1 mouse cellular context compared by ENCODE assay signal in the genomic region with DNA sequence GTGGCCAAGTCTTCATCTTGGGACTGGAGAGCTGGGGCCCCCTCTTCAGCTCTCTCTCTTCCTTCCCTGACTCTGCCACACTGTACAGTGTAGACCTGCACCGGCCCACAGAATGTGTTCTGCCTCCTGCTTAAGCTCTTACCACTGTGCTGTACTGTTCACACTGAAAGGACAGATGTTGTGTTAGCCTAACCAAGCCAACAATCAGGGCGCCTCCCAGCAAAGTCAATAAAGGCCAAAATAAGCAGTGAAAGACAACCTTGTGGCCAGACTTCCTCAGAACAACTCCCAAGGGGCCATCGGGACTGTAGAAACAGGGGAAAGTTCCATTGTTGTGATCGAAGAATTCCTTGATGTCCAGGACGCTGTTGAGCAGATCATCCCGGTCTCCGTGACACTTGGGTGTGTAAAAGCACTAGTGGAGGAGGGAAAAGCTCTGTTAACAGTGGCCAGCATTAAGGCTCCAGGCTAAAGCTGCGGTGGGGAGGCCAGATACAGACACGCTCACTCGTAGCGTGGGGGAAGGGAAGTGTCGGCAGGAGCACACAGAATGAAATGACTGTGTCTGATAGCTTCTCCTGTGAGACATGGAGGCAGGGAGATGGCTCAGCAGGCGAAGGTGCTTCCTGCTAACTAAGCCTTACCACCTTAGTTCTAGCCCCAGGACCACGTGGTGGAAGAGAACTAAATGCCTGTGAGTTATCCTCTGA.
A peak's percentile ranks its signal among the peaks of the same experiment; 100 is the strongest.
TF ChIP-seq lines count a peak whose summit lies in the region.

No protein-coding gene starts in this region.

TF ChIP-seq in CH12.LX, 34 proteins besides CTCF, POLR2A, EP300 and RAD21 (continued from another document):
- TF ChIP-seq POLR2AphosphoS2 (IDR thresholded peaks at IDR 0.05; ENCODE audit: low read depth, low read length) (no peak; the same call in 1 of the 2 replicates), ETS1 (conservative IDR thresholded peaks at IDR 0.05; ENCODE audit: low read depth, low read length) (no peak; the same call in none of the 2 replicates), MXI1 (IDR thresholded peaks at IDR 0.05; ENCODE audit: low read depth, low read length) (no peak), TCF12 (IDR thresholded peaks at IDR 0.05; ENCODE audit: low read depth, low read length) (peak; percentile 36; the same call in 1 of the 2 replicates), MEF2A (IDR thresholded peaks at IDR 0.05; ENCODE audit: borderline replicate concordance, low read depth, low read length) (peak; percentile 37; the same call in 1 of the 2 replicates), ZNF384 (IDR thresholded peaks at IDR 0.05; ENCODE audit: low read depth, low read length) (no peak), SMC3 (IDR thresholded peaks at IDR 0.05; ENCODE audit: low read depth, low read length) (no peak)
TF ChIP-seq in CH12.LX: peak in this region for 9.
